In genomic region chr15:12849373-12849772, GRCm38 (mm10) we compare ENCODE assay signal across 30 mouse cellular contexts. TPM values are rescaled to one million over a fixed set of nuclear protein-coding genes. Genes with fewer than 3 reads are reported as not detected.
DNase-seq lines count a peak whose midpoint lies in the region; ATAC-seq and TF ChIP-seq lines count a peak whose summit lies in the region.
"Had no signal": no experiment of that assay in that cellular context is flagged by ENCODE, and none has a peak within 500 bp of the region (broad histone marks: within the 10 kb centered on the region; RNA-seq: fewer than 3 reads in every experiment).

No protein-coding gene starts in this region.

- H3K4me1 ChIP-seq in kidney, postnatal 0 days (replicated peaks; ENCODE audit: insufficient read depth, low read length) = no peaks in the 10 kb centered on the region
- H3K4me1 ChIP-seq in kidney, adult 2 months (ENCODE audit: control insufficient read depth, insufficient read depth, low read length) = no peaks in the 10 kb centered on the region
- no peaks in the 10 kb centered on the region for H3K4me1 ChIP-seq in midbrain, postnatal 0 days (ENCODE audit: insufficient read depth, low read length)
- no peaks in the 10 kb centered on the region for H3K4me1 ChIP-seq in midbrain, embryonic 15.5 days
- no peaks in the 10 kb centered on the region for H3K4me1 ChIP-seq in stomach, postnatal 0 days (replicated peaks; ENCODE audit: control insufficient read depth, insufficient read depth)
- H3K4me1 ChIP-seq: embryonic facial prominence, embryonic 12.5 days; forebrain, embryonic 10.5 days; heart, embryonic 12.5 days; hindbrain, embryonic 13.5 days; limb, embryonic 12.5 days; midbrain, embryonic 13.5 days had no signal

- H3K9ac ChIP-seq in kidney, postnatal 0 days (ENCODE audit: low read depth, low read length) = no peak overlapping the region
- no peak overlapping the region for H3K9ac ChIP-seq in midbrain, postnatal 0 days (replicated peaks; ENCODE audit: low read length, poor library complexity, severe bottlenecking)
- H3K9ac ChIP-seq in midbrain, embryonic 15.5 days = no peak overlapping the region
- no peak overlapping the region for H3K9ac ChIP-seq in stomach, postnatal 0 days (ENCODE audit: low read length)
- H3K9ac ChIP-seq: embryonic facial prominence, embryonic 12.5 days; heart, embryonic 12.5 days; hindbrain, embryonic 13.5 days; limb, embryonic 12.5 days; midbrain, embryonic 13.5 days had no signal

- 80% methylated on average over 4 of the region's 4 CpGs for WGBS in kidney, postnatal 0 days
- 68% methylated on average over 4 of the region's 4 CpGs for WGBS in kidney, adult 2 months
- WGBS in midbrain, postnatal 0 days = 88% methylated on average over 4 of the region's 4 CpGs
- 86% methylated on average over 4 of the region's 4 CpGs for WGBS in midbrain, embryonic 15.5 days
- 74% methylated on average over 4 of the region's 4 CpGs for WGBS in stomach, postnatal 0 days

- no peak for TF ChIP-seq EP300 in stomach, postnatal 0 days (optimal IDR thresholded peaks at IDR 0.05)

- peaks cover 66% of the 10 kb centered on the region for H3K36me3 ChIP-seq in kidney, postnatal 0 days (ENCODE audit: insufficient read depth, low read length)
- H3K36me3 ChIP-seq in kidney, adult 2 months (ENCODE audit: control insufficient read depth, insufficient read depth, low read length) = no peaks in the 10 kb centered on the region
- peaks cover 57% of the 10 kb centered on the region for H3K36me3 ChIP-seq in midbrain, postnatal 0 days (ENCODE audit: insufficient read depth, low read length)
- H3K36me3 ChIP-seq in midbrain, embryonic 15.5 days (replicated peaks) = peaks cover 60% of the 10 kb centered on the region
- H3K36me3 ChIP-seq in stomach, postnatal 0 days (ENCODE audit: control insufficient read depth, insufficient read depth, low read length) = peaks cover 28% of the 10 kb centered on the region

- peak; percentile 43 for TF ChIP-seq CTCF in kidney, postnatal 0 days (IDR thresholded peaks at IDR 0.05; ENCODE audit: low read depth)
- no peak for TF ChIP-seq CTCF in kidney, adult 2 months (conservative IDR thresholded peaks at IDR 0.05; ENCODE audit: insufficient read depth, insufficient read length, low read depth, low read length)
- TF ChIP-seq CTCF in midbrain, postnatal 0 days (IDR thresholded peaks at IDR 0.05) = peak; percentile 56
- TF ChIP-seq CTCF in stomach, postnatal 0 days (IDR thresholded peaks at IDR 0.05; ENCODE audit: low read depth) = peak; percentile 40

- H3K27ac ChIP-seq in kidney, postnatal 0 days = no peak overlapping the region
- H3K27ac ChIP-seq in kidney, adult 2 months (ENCODE audit: insufficient read depth, low read depth, low read length) = no peak overlapping the region
- H3K27ac ChIP-seq in midbrain, postnatal 0 days (ENCODE audit: low read depth, low read length) = no peak overlapping the region
- H3K27ac ChIP-seq in midbrain, embryonic 15.5 days = no peak overlapping the region
- no peak overlapping the region for H3K27ac ChIP-seq in stomach, postnatal 0 days (replicated peaks)
- H3K27ac ChIP-seq: embryonic facial prominence, embryonic 12.5 days; forebrain, embryonic 10.5 days; hindbrain, embryonic 13.5 days; limb, embryonic 12.5 days; macrophage; midbrain, embryonic 13.5 days had no signal

- H3K4me2 ChIP-seq in kidney, postnatal 0 days (ENCODE audit: low read length) = no peak overlapping the region
- H3K4me2 ChIP-seq in midbrain, postnatal 0 days (ENCODE audit: low read depth, low read length, poor library complexity, severe bottlenecking) = no peak overlapping the region
- no peak overlapping the region for H3K4me2 ChIP-seq in midbrain, embryonic 15.5 days
- H3K4me2 ChIP-seq in stomach, postnatal 0 days (replicated peaks; ENCODE audit: low read depth) = no peak overlapping the region
- H3K4me2 ChIP-seq: embryonic facial prominence, embryonic 12.5 days; heart, embryonic 12.5 days; hindbrain, embryonic 13.5 days; limb, embryonic 12.5 days; liver, embryonic 11.5 days; midbrain, embryonic 13.5 days had no signal

- intact Hi-C loops in heart, postnatal 25 days (cut with DNase I) = no loop called here

- no peak; the same call in 1 of the 2 replicates for ATAC-seq in kidney, postnatal 0 days (replicated peaks; ENCODE audit: low FRiP score, low read depth)
- ATAC-seq in midbrain, postnatal 0 days (ENCODE audit: low FRiP score) = no peak
- ATAC-seq in midbrain, embryonic 15.5 days (replicated peaks) = no peak
- ATAC-seq in stomach, postnatal 0 days (ENCODE audit: low FRiP score, low TSS enrichment) = no peak
- ATAC-seq: forebrain, embryonic 16.5 days; midbrain, embryonic 13.5 days; Patski had no signal

- no peak overlapping the region for H3K4me3 ChIP-seq in kidney, postnatal 0 days (replicated peaks; ENCODE audit: low read depth, low read length)
- H3K4me3 ChIP-seq in kidney, adult 2 months (ENCODE audit: insufficient read depth, low read depth, low read length) = no peak overlapping the region
- H3K4me3 ChIP-seq in midbrain, postnatal 0 days (ENCODE audit: low read depth, low read length) = no peak overlapping the region
- H3K4me3 ChIP-seq in midbrain, embryonic 15.5 days = no peak overlapping the region
- no peak overlapping the region for H3K4me3 ChIP-seq in stomach, postnatal 0 days (ENCODE audit: low read depth, low read length)
- H3K4me3 ChIP-seq: embryonic facial prominence, embryonic 12.5 days; forebrain, embryonic 10.5 days; heart, embryonic 12.5 days; hindbrain, embryonic 13.5 days; limb, embryonic 12.5 days; midbrain, embryonic 13.5 days had no signal

- no peaks in the 10 kb centered on the region for H3K9me3 ChIP-seq in kidney, postnatal 0 days (replicated peaks; ENCODE audit: low read length)
- no peaks in the 10 kb centered on the region for H3K9me3 ChIP-seq in midbrain, postnatal 0 days (ENCODE audit: low read length)
- no peaks in the 10 kb centered on the region for H3K9me3 ChIP-seq in midbrain, embryonic 15.5 days
- no peaks in the 10 kb centered on the region for H3K9me3 ChIP-seq in stomach, postnatal 0 days (ENCODE audit: control insufficient read depth, low read length)
- H3K9me3 ChIP-seq: embryonic facial prominence, embryonic 12.5 days; forebrain, embryonic 10.5 days; heart, embryonic 12.5 days; hindbrain, embryonic 13.5 days; limb, embryonic 12.5 days; midbrain, embryonic 13.5 days had no signal

- no peaks in the 10 kb centered on the region for H3K27me3 ChIP-seq in kidney, postnatal 0 days (ENCODE audit: insufficient read depth, low read length)
- no peaks in the 10 kb centered on the region for H3K27me3 ChIP-seq in kidney, adult 2 months (replicated peaks; ENCODE audit: control insufficient read depth, insufficient read depth, low read length)
- no peaks in the 10 kb centered on the region for H3K27me3 ChIP-seq in midbrain, postnatal 0 days (ENCODE audit: insufficient read depth, low read length)
- no peaks in the 10 kb centered on the region for H3K27me3 ChIP-seq in midbrain, embryonic 15.5 days (replicated peaks)
- H3K27me3 ChIP-seq in stomach, postnatal 0 days (ENCODE audit: control insufficient read depth, insufficient read depth, low read length) = no peaks in the 10 kb centered on the region
- H3K27me3 ChIP-seq: embryonic facial prominence, embryonic 12.5 days; heart, embryonic 12.5 days; hindbrain, embryonic 13.5 days; limb, embryonic 12.5 days; midbrain, embryonic 13.5 days; Patski had no signal

- peak; percentile 66 for DNase-seq in heart, adult 11 months
- DNase-seq in heart, postnatal 25 days (ENCODE audit: low spot score) = no peak
- no peak for DNase-seq in kidney, postnatal 0 days (ENCODE audit: low spot score)
- no peak for DNase-seq in kidney, adult 2 months
- DNase-seq in midbrain, postnatal 0 days (ENCODE audit: low spot score) = no peak
- DNase-seq in stomach, postnatal 0 days (ENCODE audit: low spot score) = no peak
- DNase-seq: adrenal gland, postnatal 10 days; cerebellum, adult 11-12 months; cerebellum, adult 9-11 months; embryo, embryonic 11 days; gastrocnemius, postnatal 10 days; heart, adult 18-20 months; heart, postnatal 14 days; kidney, adult 18-20 months; kidney, postnatal 4 days; layer of hippocampus, adult 9-11 months; right cerebral cortex, adult 18-20 months; spleen, adult 18-20 months; thymus, postnatal 4 days had no signal

- TF ChIP-seq POLR2A in kidney, adult 2 months (IDR thresholded peaks at IDR 0.05; ENCODE audit: low read depth, low read length) = no peak

RNA-seq across cellular contexts. Expression of gene Drosha, which starts 24.8 kb away (rescaled TPM):
- 10 to 100 TPM; 35.2 to 35.8 TPM for total RNA-seq in heart, postnatal 25 days (2021)
- polyA plus RNA-seq in kidney, postnatal 0 days (2015; fragmentation: Nextera tagmentation; extraction: Ambion mirVana) = 22.3 and 25.9 TPM in 2 replicates
- 15.5 and 20.3 TPM in 2 replicates for polyA plus RNA-seq in kidney, adult 2 months (2012; rRNA removed)
- 41.5 and 45.4 TPM in 2 replicates for total RNA-seq in midbrain, postnatal 0 days (2014; rRNA removed)
- 41.2 and 44.8 TPM in 2 replicates for polyA plus RNA-seq in midbrain, postnatal 0 days (2015; fragmentation: Nextera tagmentation; extraction: Ambion mirVana)
- 54.0 and 57.5 TPM in 2 replicates for polyA plus RNA-seq in midbrain, embryonic 15.5 days (2015; fragmentation: Nextera tagmentation; extraction: Ambion mirVana)
- 8.7 and 10.3 TPM in 2 replicates for polyA plus RNA-seq in stomach, postnatal 0 days (2015; fragmentation: Nextera tagmentation; extraction: Ambion mirVana)

RNA-seq across cellular contexts. Expression of gene 6030458C11Rik, which starts 24.9 kb away (rescaled TPM):
- total RNA-seq in heart, postnatal 25 days (2021) = 10 to 100 TPM; 12.6 to 13.5 TPM
- polyA plus RNA-seq in kidney, postnatal 0 days (2015; fragmentation: Nextera tagmentation; extraction: Ambion mirVana) = 20.8 and 22.8 TPM in 2 replicates
- polyA plus RNA-seq in kidney, adult 2 months (2012; rRNA removed) = 6.9 and 7.8 TPM in 2 replicates
- total RNA-seq in midbrain, postnatal 0 days (2014; rRNA removed) = 21.3 and 21.9 TPM in 2 replicates
- 21.8 and 22.1 TPM in 2 replicates for polyA plus RNA-seq in midbrain, postnatal 0 days (2015; fragmentation: Nextera tagmentation; extraction: Ambion mirVana)
- polyA plus RNA-seq in midbrain, embryonic 15.5 days (2015; fragmentation: Nextera tagmentation; extraction: Ambion mirVana) = 33.8 and 37.0 TPM in 2 replicates
- 16.1 and 16.5 TPM in 2 replicates for polyA plus RNA-seq in stomach, postnatal 0 days (2015; fragmentation: Nextera tagmentation; extraction: Ambion mirVana)
